Mouse (Mus musculus) liver, embryonic 14.5 days (tissue): ENCODE measurements around the gene Adprm. TPM values are rescaled to one million over a fixed set of nuclear protein-coding genes. Genes with fewer than 3 reads are reported as not detected.

Experiments
- ATAC-seq: fragments of 200-750 bp; cut with Nextera tagmentation; 2 replicates; pipeline ENCODE4 v1.8.0; 2017; ENCODE audit warnings: moderate number of reproducible peaks, mild to moderate bottlenecking, moderate library complexity; ENCODE audit not compliant: insufficient read depth
- DNase-seq, 3 experiments: peaks; one replicate each; pipeline ENCODE4 v3.0.0-alpha.2; 2012 to 2013; ENCODE audit warnings: low read depth in 3 of 3, low spot score in 3 of 3
- H3K27ac ChIP-seq: fragments of 300-500 bp; sonication (generic); 2 replicates; pipeline ENCODE4 v1.5.1; 2014; ENCODE audit warnings: moderate library complexity, mild to moderate bottlenecking, control low read depth, inconsistent platforms
- H3K27me3 ChIP-seq: fragments of 300-500 bp; sonication (generic); 2 replicates; pipeline ENCODE4 v1.6.1; 2014; ENCODE audit warnings: mild to moderate bottlenecking, low read length, moderate library complexity; ENCODE audit not compliant: control insufficient read depth, insufficient read depth
- H3K36me3 ChIP-seq: fragments of 300-500 bp; sonication (generic); replicated peaks from 2 replicates; pipeline ENCODE4 v1.6.1; 2014; ENCODE audit warnings: low read depth; ENCODE audit not compliant: control insufficient read depth, insufficient read depth
- H3K4me1 ChIP-seq, 2 experiments: fragments of 200-500 bp in 1 of 2; fragments of 300-500 bp in 1 of 2; sonication (generic) in 1 of 2; replicated peaks; 2 replicates each; pipeline ENCODE4 v1.6.1; 2012 to 2014; ENCODE audit warnings: antibody characterized with exemption in 1 of 2, inconsistent platforms in 1 of 2, low read length in 1 of 2; ENCODE audit not compliant: control insufficient read depth in 2 of 2, insufficient read depth in 2 of 2
- H3K4me2 ChIP-seq: fragments of 300-500 bp; sonication (generic); 2 replicates; pipeline ENCODE4 v1.6.1; 2014; ENCODE audit warnings: low read depth, mild to moderate bottlenecking, control low read depth, moderate library complexity
- H3K4me3 ChIP-seq, 2 experiments: fragments of 200-500 bp in 1 of 2; fragments of 300-500 bp in 1 of 2; sonication (generic) in 1 of 2; 2 replicates each; pipeline ENCODE4 v1.5.1; 2012 to 2014; ENCODE audit warnings: low read depth in 2 of 2, low read length in 2 of 2, mild to moderate bottlenecking in 2 of 2, control low read depth in 1 of 2, inconsistent platforms in 1 of 2, moderate library complexity in 1 of 2; ENCODE audit not compliant: insufficient read depth in 1 of 2
- H3K9ac ChIP-seq: fragments of 300-500 bp; sonication (generic); replicated peaks from 2 replicates; pipeline ENCODE4 v1.6.1; 2014; ENCODE audit warnings: mild to moderate bottlenecking, control low read depth, moderate library complexity
- H3K9me3 ChIP-seq: fragments of 300-500 bp; sonication (generic); 2 replicates; pipeline ENCODE4 v1.6.1; 2016; ENCODE audit warnings: low read length, mixed read lengths; ENCODE audit not compliant: control insufficient read depth
- CTCF ChIP-seq: IDR thresholded peaks from 2 replicates; pipeline ENCODE4 v1.5.1; 2016; ENCODE audit warnings: antibody characterized with exemption, low read depth, control low read depth
- EP300 ChIP-seq: IDR thresholded peaks from 2 replicates; pipeline ENCODE4 v1.6.1; 2016; ENCODE audit warnings: antibody characterized with exemption, low read depth
- WGBS: fragments of 180-500 bp; shearing (Covaris S2); extraction: QIAGEN DNeasy Blood & Tissue Kit; methylation state at CpG from one replicate; pipeline ENCODE4 v1.1.7; 2014; ENCODE audit not compliant: insufficient replicate concordance; 5-methylcytosine and 5-hydroxymethylcytosine counted together
- polyA plus RNA-seq, 2 experiments: library from polyadenylated mRNA; depleted of rRNA in 1 of 2; stranded (reverse) in 1 of 2; unstranded in 1 of 2; fragments of >200 nt; fragmentation: Nextera tagmentation in 1 of 2; extraction: Ambion mirVana in 1 of 2; gene quantifications; 2 replicates each; pipeline versions ENCODE4 v1.2.1 to v1.2.3; 2012 to 2014

Adprm gene
- polyA plus RNA-seq, 2 experiments: 7.9 to 9.7 TPM

GRCm38 (mm10) chr11:67078000-67078399, 25.6 kb upstream of the Adprm start, which contains the start of gene Myh3:
Gene Myh3 (plus strand): TSS chr11:67078300.
- Histone ChIP-seq H3K4me3 (no peak within 1 kb of the TSS), H3K27ac (no peak within 1 kb of the TSS), H3K4me1 (no peaks in the 10 kb centered on the region), H3K9me3 (no peaks in the 10 kb centered on the region), H3K9ac (no peak within 1 kb of the TSS), H3K4me2 (no peak within 1 kb of the TSS), H3K36me3 (no peaks in the 10 kb centered on the region), H3K27me3 (no peaks in the 10 kb centered on the region)
- DNase-seq: no peak
- ATAC-seq: no peak
- WGBS: 63% methylated on average over 5 of the region's 5 CpGs
- TF ChIP-seq EP300 (no peak), CTCF (no peak)

- Histone ChIP-seq H3K4me2 (no peak overlapping the region), H3K27me3 (no peaks in the 10 kb centered on the region), H3K4me3 (no peak overlapping the region), H3K4me1 (no peaks in the 10 kb centered on the region), H3K36me3 (no peaks in the 10 kb centered on the region), H3K9ac (no peak overlapping the region), H3K9me3 (no peaks in the 10 kb centered on the region), H3K27ac (no peak overlapping the region)
- DNase-seq: no peak
- 12% methylated on average over 3 of the region's 3 CpGs for WGBS
- no peak for ATAC-seq
- TF ChIP-seq EP300 (no peak), CTCF (no peak)
Measured at GRCm38 (mm10) chr11:67077435-67077834, 25.0 kb upstream of the Adprm start.

DNA sequence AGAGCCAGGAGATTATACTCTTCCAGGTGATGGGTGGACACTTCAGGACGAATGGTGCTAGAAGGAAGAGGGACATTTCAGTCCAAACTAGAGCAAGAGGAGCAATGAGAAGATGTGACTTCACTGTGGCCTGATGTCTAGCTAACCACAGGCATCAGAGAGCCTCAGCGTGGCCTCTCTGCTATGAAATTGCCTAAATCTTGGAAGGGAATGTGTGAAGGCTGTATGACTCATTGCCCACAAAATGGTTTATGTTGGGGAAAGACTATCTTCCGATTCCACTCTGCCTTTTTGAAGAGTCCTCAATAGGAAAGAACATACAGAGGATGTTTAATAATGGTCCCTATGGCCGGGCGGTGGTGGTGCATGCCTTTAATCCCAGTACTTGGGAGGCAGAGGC, 24.4 kb upstream of the Adprm start:
- ATAC-seq: no peak
- Histone ChIP-seq H3K9ac (no peak overlapping the region), H3K27me3 (no peaks in the 10 kb centered on the region), H3K36me3 (no peaks in the 10 kb centered on the region), H3K27ac (no peak overlapping the region), H3K9me3 (no peaks in the 10 kb centered on the region), H3K4me3 (no peak overlapping the region), H3K4me1 (no peaks in the 10 kb centered on the region), H3K4me2 (no peak overlapping the region)
- DNase-seq: no peak
- 45% methylated on average over 5 of the region's 5 CpGs for WGBS
- TF ChIP-seq EP300 (no peak), CTCF (no peak)

- Histone ChIP-seq H3K27me3 (no peaks in the 10 kb centered on the region), H3K4me1 (no peaks in the 10 kb centered on the region), H3K9me3 (no peaks in the 10 kb centered on the region), H3K4me3 (no peak overlapping the region), H3K27ac (no peak overlapping the region), H3K36me3 (no peaks in the 10 kb centered on the region), H3K4me2 (no peak overlapping the region), H3K9ac (no peak overlapping the region)
- TF ChIP-seq CTCF (no peak), EP300 (no peak)
- ATAC-seq (no peak), DNase-seq (no peak)
- WGBS: 43% methylated on average over 3 of the region's 3 CpGs
Measured at GRCm38 (mm10) chr11:67075036-67075435, 22.6 kb upstream of the Adprm start.

DNA sequence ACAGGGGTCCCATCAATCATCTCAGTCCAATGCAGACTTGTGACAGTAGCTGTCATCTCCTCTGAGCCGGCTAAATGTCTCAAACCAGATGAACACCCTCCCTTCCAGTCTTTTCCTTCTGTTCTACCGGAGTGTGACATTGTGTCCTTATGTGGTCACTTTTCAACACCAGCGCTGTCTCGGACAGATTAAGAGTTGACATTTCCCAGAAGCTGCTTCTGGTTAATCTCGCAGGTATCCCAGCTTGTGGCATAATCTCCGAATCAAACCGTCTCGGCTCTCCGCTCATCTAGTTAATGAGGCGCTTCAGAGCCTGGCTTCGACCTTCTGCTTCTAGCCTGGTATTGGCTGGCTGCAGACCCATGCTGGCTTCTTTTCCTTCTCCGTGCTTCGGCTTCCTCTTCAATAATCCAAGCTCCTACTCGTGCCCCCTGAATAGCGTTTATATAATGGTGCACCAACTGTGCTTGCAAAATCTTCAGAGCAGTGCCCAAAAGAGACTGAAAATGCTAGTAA, 20.3 kb upstream of the Adprm start:
- TF ChIP-seq EP300 (no peak), CTCF (no peak)

More for the DNA sequence above, 20.3 kb upstream of the Adprm start:
- H3K4me3 ChIP-seq: no peak overlapping the region
- WGBS: 74% methylated on average over 15 of the region's 15 CpGs
- no peaks in the 10 kb centered on the region for H3K27me3 ChIP-seq
- H3K4me1 ChIP-seq: no peaks in the 10 kb centered on the region
- DNase-seq: no peak
- H3K27ac ChIP-seq: no peak overlapping the region
- H3K36me3 ChIP-seq: no peaks in the 10 kb centered on the region
- H3K9ac ChIP-seq: no peak overlapping the region
- ATAC-seq: no peak
- no peaks in the 10 kb centered on the region for H3K9me3 ChIP-seq
- no peak overlapping the region for H3K4me2 ChIP-seq
